Comparison of ENCODE assay signal across 33 mouse cellular contexts in the genomic region with DNA sequence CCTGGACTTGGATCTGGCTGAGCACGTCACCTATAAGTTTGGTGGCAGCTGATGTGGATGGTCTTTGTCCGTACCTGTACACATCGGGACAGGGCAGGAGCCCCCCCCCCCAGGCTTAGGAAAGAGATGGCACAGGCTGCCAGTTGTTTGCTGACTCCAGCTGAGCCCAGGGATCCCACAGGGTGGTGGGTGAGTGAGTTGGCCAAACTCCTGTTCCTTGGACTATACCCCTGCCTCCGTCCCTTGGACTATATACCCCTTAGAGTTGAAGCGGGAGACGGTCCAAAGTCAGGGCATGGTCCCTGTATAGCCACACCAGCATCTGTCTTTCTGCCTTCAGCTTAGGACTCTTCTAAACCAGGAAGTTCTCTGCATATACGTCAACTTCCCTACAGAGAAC. TPM values are rescaled to one million over a fixed set of nuclear protein-coding genes. Genes with fewer than 3 reads are reported as not detected.
DNase-seq lines count a peak whose midpoint lies in the region; ATAC-seq and TF ChIP-seq lines count a peak whose summit lies in the region.
"Had no signal": no experiment of that assay in that cellular context is flagged by ENCODE, and none has a peak within 500 bp of the region (broad histone marks: within the 10 kb centered on the region; RNA-seq: fewer than 3 reads in every experiment).

No protein-coding gene starts in this region.

- 0 out of 2 replicates have a peak overlapping the region, but pooled peaks have one; percentile 94 for H3K4me2 ChIP-seq in kidney, postnatal 0 days (ENCODE audit: low read length)
- H3K4me2 ChIP-seq in embryonic facial prominence, embryonic 14.5 days (ENCODE audit: low read depth, low read length): peak overlapping the region; percentile 72
- H3K4me2 ChIP-seq in limb, embryonic 15.5 days: peak overlapping the region; percentile 74
- no peak overlapping the region for H3K4me2 ChIP-seq in midbrain, embryonic 15.5 days
- H3K4me2 ChIP-seq: forebrain, embryonic 15.5 days had no signal

- H3K27me3 ChIP-seq in kidney, postnatal 0 days (ENCODE audit: insufficient read depth, low read length): no peaks in the 10 kb centered on the region
- peaks cover 6% of the 10 kb centered on the region; the same call in 1 of the 2 replicates for H3K27me3 ChIP-seq in embryonic facial prominence, embryonic 14.5 days (replicated peaks; ENCODE audit: control insufficient read depth, insufficient read depth, low read length)
- peaks cover 19% of the 10 kb centered on the region for H3K27me3 ChIP-seq in limb, embryonic 15.5 days
- peaks cover 20% of the 10 kb centered on the region; the same call in 1 of the 2 replicates for H3K27me3 ChIP-seq in midbrain, embryonic 15.5 days (replicated peaks)

- no peak for TF ChIP-seq CTCF in kidney, postnatal 0 days (IDR thresholded peaks at IDR 0.05; ENCODE audit: low read depth)

- WGBS in kidney, postnatal 0 days: 88% methylated on average over 7 of the region's 7 CpGs
- WGBS in embryonic facial prominence, embryonic 14.5 days: 84% methylated on average over 7 of the region's 7 CpGs
- WGBS in limb, embryonic 15.5 days: 83% methylated on average over 7 of the region's 7 CpGs
- WGBS in midbrain, embryonic 15.5 days: 93% methylated on average over 7 of the region's 7 CpGs

- H3K4me1 ChIP-seq in kidney, postnatal 0 days (replicated peaks; ENCODE audit: insufficient read depth, low read length): peaks cover 22% of the 10 kb centered on the region; the same call in 1 of the 2 replicates
- H3K4me1 ChIP-seq in embryonic facial prominence, embryonic 14.5 days (ENCODE audit: control insufficient read depth, insufficient read depth, low read length): peaks cover 31% of the 10 kb centered on the region; the same call in 1 of the 2 replicates
- H3K4me1 ChIP-seq in limb, embryonic 15.5 days: peaks cover 69% of the 10 kb centered on the region
- H3K4me1 ChIP-seq in midbrain, embryonic 15.5 days: peaks cover 20% of the 10 kb centered on the region

- DNase-seq in kidney, postnatal 0 days (ENCODE audit: low spot score): no peak
- DNase-seq in kidney, adult 8-10 months: no peak
- DNase-seq in embryonic facial prominence, embryonic 14.5 days (ENCODE audit: low spot score): no peak
- DNase-seq in ovary, postnatal 14 days (ENCODE audit: low spot score): no peak
- DNase-seq: adrenal gland, adult 2 months; cerebellum, adult 11-12 months; cerebellum, postnatal 10 days; layer of hippocampus, postnatal 36 days; lung, postnatal 4 days; right cerebral cortex, adult 18-20 months; right cerebral cortex, postnatal 4 days; thymus, postnatal 14 days had no signal

- no peak overlapping the region for H3K27ac ChIP-seq in kidney, postnatal 0 days
- H3K27ac ChIP-seq in embryonic facial prominence, embryonic 14.5 days (replicated peaks; ENCODE audit: low read depth, low read length): no peak overlapping the region
- no peak overlapping the region for H3K27ac ChIP-seq in limb, embryonic 15.5 days
- no peak overlapping the region for H3K27ac ChIP-seq in midbrain, embryonic 15.5 days
- H3K27ac ChIP-seq: forebrain, embryonic 15.5 days; heart, embryonic 10.5 days; neural tube, embryonic 13.5 days had no signal

- H3K9me3 ChIP-seq in kidney, postnatal 0 days (replicated peaks; ENCODE audit: low read length): no peaks in the 10 kb centered on the region
- no peaks in the 10 kb centered on the region for H3K9me3 ChIP-seq in embryonic facial prominence, embryonic 14.5 days (ENCODE audit: control insufficient read depth, low read length)
- no peaks in the 10 kb centered on the region for H3K9me3 ChIP-seq in limb, embryonic 15.5 days
- no peaks in the 10 kb centered on the region for H3K9me3 ChIP-seq in midbrain, embryonic 15.5 days
- H3K9me3 ChIP-seq: forebrain, embryonic 15.5 days; heart, embryonic 10.5 days; neural tube, embryonic 13.5 days had no signal

- no peak overlapping the region for H3K4me3 ChIP-seq in kidney, postnatal 0 days (replicated peaks; ENCODE audit: low read depth, low read length)
- peak overlapping the region; percentile 77 for H3K4me3 ChIP-seq in embryonic facial prominence, embryonic 14.5 days (ENCODE audit: low read depth, low read length)
- H3K4me3 ChIP-seq in limb, embryonic 15.5 days: peak overlapping the region; percentile 81
- no peak overlapping the region for H3K4me3 ChIP-seq in midbrain, embryonic 15.5 days
- H3K4me3 ChIP-seq: forebrain, embryonic 15.5 days; myocyte had no signal

- H3K9ac ChIP-seq in kidney, postnatal 0 days (ENCODE audit: low read depth, low read length): no peak overlapping the region
- peak overlapping the region; percentile 92; the same call in 1 of the 2 replicates for H3K9ac ChIP-seq in embryonic facial prominence, embryonic 14.5 days (ENCODE audit: low read depth, low read length)
- no peak overlapping the region for H3K9ac ChIP-seq in limb, embryonic 15.5 days
- no peak overlapping the region for H3K9ac ChIP-seq in midbrain, embryonic 15.5 days
- H3K9ac ChIP-seq: forebrain, embryonic 15.5 days had no signal

- ATAC-seq in kidney, postnatal 0 days (replicated peaks; ENCODE audit: low FRiP score, low read depth): no peak
- no peak for ATAC-seq in embryonic facial prominence, embryonic 14.5 days (ENCODE audit: low read depth)
- peak; percentile 21; the same call in 1 of the 2 replicates for ATAC-seq in granulocyte monocyte progenitor cell, adult 5-6 weeks (replicated peaks; ENCODE audit: poor library complexity, severe bottlenecking)
- no peak for ATAC-seq in limb, embryonic 15.5 days (ENCODE audit: insufficient number of reproducible peaks, low FRiP score, low TSS enrichment, low read depth)
- no peak for ATAC-seq in midbrain, embryonic 15.5 days (replicated peaks)
- ATAC-seq: forebrain, embryonic 15.5 days; hindbrain, embryonic 16.5 days; intestine, embryonic 16.5 days; midbrain, embryonic 16.5 days had no signal

- no peaks in the 10 kb centered on the region for H3K36me3 ChIP-seq in kidney, postnatal 0 days (ENCODE audit: insufficient read depth, low read length)
- peaks cover 22% of the 10 kb centered on the region for H3K36me3 ChIP-seq in embryonic facial prominence, embryonic 14.5 days (ENCODE audit: control insufficient read depth, insufficient read depth, low read length)
- H3K36me3 ChIP-seq in limb, embryonic 15.5 days: no peaks in the 10 kb centered on the region; the same call in 1 of the 2 replicates
- H3K36me3 ChIP-seq in midbrain, embryonic 15.5 days (replicated peaks): no peaks in the 10 kb centered on the region
- H3K36me3 ChIP-seq: forebrain, embryonic 15.5 days; neural tube, embryonic 13.5 days had no signal

RNA-seq across cellular contexts. Expression of gene Myl3, which starts 1.7 kb away (rescaled TPM):
- 1.1 and 1.5 TPM in 2 replicates for polyA plus RNA-seq in kidney, postnatal 0 days (2015; fragmentation: Nextera tagmentation; extraction: Ambion mirVana)
- 39.1 and 53.6 TPM in 2 replicates for polyA plus RNA-seq in embryonic facial prominence, embryonic 14.5 days (2014; fragmentation: Nextera tagmentation; extraction: Ambion mirVana)
- total RNA-seq in granulocyte monocyte progenitor cell, adult 5-6 weeks (2014; fragmentation: Nextera tagmentation): not detected in 2 replicates
- total RNA-seq in granulocyte monocyte progenitor cell, adult 5-6 weeks (2017): not detected in 2 replicates
- 16.3 and 125 TPM in 2 replicates for polyA plus RNA-seq in limb, embryonic 15.5 days (2015; fragmentation: Nextera tagmentation; extraction: Ambion mirVana)
- polyA plus RNA-seq in midbrain, embryonic 15.5 days (2015; fragmentation: Nextera tagmentation; extraction: Ambion mirVana): 0.56 and 2.0 TPM in 2 replicates
- total RNA-seq: hematopoietic stem cell, adult 5-6 weeks; layer of hippocampus, postnatal 36 days; MEL had no signal
- polyA plus RNA-seq: adrenal gland, adult 2 months; C2C12; liver, adult 2 months had no signal

RNA-seq across cellular contexts. Expression of gene Pth1r, which starts 7.0 kb away (rescaled TPM):
- polyA plus RNA-seq in kidney, postnatal 0 days (2015; fragmentation: Nextera tagmentation; extraction: Ambion mirVana): 179 and 192 TPM in 2 replicates
- 97.5 and 98.0 TPM in 2 replicates for polyA plus RNA-seq in embryonic facial prominence, embryonic 14.5 days (2014; fragmentation: Nextera tagmentation; extraction: Ambion mirVana)
- total RNA-seq in granulocyte monocyte progenitor cell, adult 5-6 weeks (2014; fragmentation: Nextera tagmentation): 1.2 TPM in 1 of 2 replicates, not detected in the other
- total RNA-seq in granulocyte monocyte progenitor cell, adult 5-6 weeks (2017): 0.10 and 2.5 TPM in 2 replicates
- polyA plus RNA-seq in limb, embryonic 15.5 days (2015; fragmentation: Nextera tagmentation; extraction: Ambion mirVana): 82.6 and 110 TPM in 2 replicates
- 8.7 and 9.2 TPM in 2 replicates for polyA plus RNA-seq in midbrain, embryonic 15.5 days (2015; fragmentation: Nextera tagmentation; extraction: Ambion mirVana)
- total RNA-seq: hematopoietic stem cell, adult 5-6 weeks had no signal

RNA-seq across cellular contexts. Expression of gene Prss42, which starts 58.0 kb away (rescaled TPM):
- polyA plus RNA-seq in kidney, postnatal 0 days (2015; fragmentation: Nextera tagmentation; extraction: Ambion mirVana): not detected in 2 replicates
- not detected in 2 replicates for polyA plus RNA-seq in embryonic facial prominence, embryonic 14.5 days (2014; fragmentation: Nextera tagmentation; extraction: Ambion mirVana)
- total RNA-seq in granulocyte monocyte progenitor cell, adult 5-6 weeks (2014; fragmentation: Nextera tagmentation): not detected in 2 replicates
- not detected in 2 replicates for total RNA-seq in granulocyte monocyte progenitor cell, adult 5-6 weeks (2017)
- polyA plus RNA-seq in limb, embryonic 15.5 days (2015; fragmentation: Nextera tagmentation; extraction: Ambion mirVana): not detected in 2 replicates
- not detected in 2 replicates for polyA plus RNA-seq in midbrain, embryonic 15.5 days (2015; fragmentation: Nextera tagmentation; extraction: Ambion mirVana)
- total RNA-seq: adrenal gland, adult 2 months; gastrocnemius, adult 8-10 months; hematopoietic stem cell, adult 5-6 weeks; layer of hippocampus, adult 8-10 months; layer of hippocampus, postnatal 36 days; left cerebral cortex, postnatal 10 days; liver, adult 2 months; MEL had no signal
- polyA plus RNA-seq: adrenal gland, adult 2 months; C2C12; cortical plate, adult 2 months; embryonic facial prominence, embryonic 11.5 days; forebrain, embryonic 15.5 days; heart, embryonic 10.5 days; heart, embryonic 16.5 days; hindbrain, embryonic 16.5 days; intestine, embryonic 16.5 days; liver, adult 2 months; liver, embryonic 16.5 days; midbrain, embryonic 16.5 days; myocyte; neural tube, embryonic 13.5 days had no signal

Comparison
In these comparisons a context has a peak if more than half of its experiments do, and no peak if none do; other contexts are left out.
1. H3K4me3 ChIP-seq: peak in embryonic facial prominence, embryonic 14.5 days (single experiment) and limb, embryonic 15.5 days (single experiment); none in kidney, postnatal 0 days (single experiment) and midbrain, embryonic 15.5 days (single experiment).